10 mouse cellular contexts compared by ENCODE assay signal in the genomic region with DNA sequence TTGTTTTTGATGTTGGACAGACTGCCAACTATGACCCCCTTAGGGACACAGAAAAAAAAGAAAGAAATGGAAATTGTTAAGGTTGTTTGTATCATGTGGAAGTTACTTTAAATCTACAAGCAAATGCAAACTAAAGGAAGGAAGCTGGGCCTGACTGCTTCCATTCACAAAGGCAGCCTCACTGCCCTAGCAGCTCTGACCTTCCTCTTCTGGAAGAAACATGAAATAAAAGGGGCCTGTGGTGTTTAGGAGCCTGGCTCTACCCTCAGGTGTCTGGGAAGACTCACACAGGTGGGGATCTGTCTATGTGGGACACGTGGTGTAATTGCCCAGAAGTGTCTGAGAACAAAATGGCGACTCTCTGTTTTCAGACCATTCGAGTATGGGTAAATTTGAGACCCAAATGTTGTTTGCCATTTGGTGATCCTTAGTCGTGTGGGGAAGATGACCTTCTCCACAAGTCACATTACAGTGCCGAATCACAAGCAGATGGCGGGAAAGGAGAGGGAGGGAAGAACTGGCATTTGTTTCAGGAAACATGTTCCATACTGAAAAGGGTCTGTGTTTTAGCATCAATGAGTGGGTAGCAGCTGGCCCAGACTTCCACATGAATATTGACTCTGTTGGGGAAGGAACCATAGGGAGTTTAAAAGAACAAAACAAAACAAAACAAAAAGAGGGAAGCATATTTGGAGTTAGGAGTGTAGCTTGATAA. TPM values are rescaled to one million over a fixed set of nuclear protein-coding genes. Genes with fewer than 3 reads are reported as not detected.
DNase-seq lines count a peak whose midpoint lies in the region; ATAC-seq lines count a peak whose summit lies in the region.
"Had no signal": no experiment of that assay in that cellular context is flagged by ENCODE, and none has a peak within 500 bp of the region (broad histone marks: within the 10 kb centered on the region; RNA-seq: fewer than 3 reads in every experiment).

No protein-coding gene starts in this region.

- H3K9ac ChIP-seq in forebrain, embryonic 16.5 days (replicated peaks; ENCODE audit: low read depth, low read length) = no peak overlapping the region
- no peak overlapping the region for H3K9ac ChIP-seq in forebrain, embryonic 14.5 days (ENCODE audit: low read length)
- H3K9ac ChIP-seq in heart, embryonic 16.5 days (ENCODE audit: low read length) = 0 out of 2 replicates have a peak overlapping the region, but pooled peaks have one; percentile 47
- H3K9ac ChIP-seq: liver, embryonic 14.5 days had no signal

- no peak overlapping the region for H3K27ac ChIP-seq in forebrain, embryonic 16.5 days (ENCODE audit: low read length)
- no peak overlapping the region for H3K27ac ChIP-seq in forebrain, embryonic 14.5 days (ENCODE audit: low read depth, low read length)
- H3K27ac ChIP-seq in heart, embryonic 16.5 days (ENCODE audit: low read length) = peak overlapping the region; percentile 99
- peak overlapping the region; percentile 99 for H3K27ac ChIP-seq in macrophage
- H3K27ac ChIP-seq: liver, embryonic 14.5 days had no signal

- H3K79me2 ChIP-seq in macrophage (ENCODE audit: inconsistent target) = peaks cover 17% of the 10 kb centered on the region; the same call in 1 of the 2 replicates

- WGBS in forebrain, embryonic 16.5 days = 75% methylated on average over 6 of the region's 6 CpGs
- WGBS in forebrain, embryonic 14.5 days = 79% methylated on average over 6 of the region's 6 CpGs
- WGBS in heart, embryonic 16.5 days = 46% methylated on average over 6 of the region's 6 CpGs
- WGBS in macrophage (ENCODE audit: missing documents) = 58% methylated on average over 6 of the region's 6 CpGs

- no peak overlapping the region for H3K4me3 ChIP-seq in forebrain, embryonic 16.5 days (replicated peaks; ENCODE audit: low read length)
- no peak overlapping the region for H3K4me3 ChIP-seq in forebrain, embryonic 14.5 days (ENCODE audit: low read depth, low read length)
- no peak overlapping the region for H3K4me3 ChIP-seq in heart, embryonic 16.5 days (ENCODE audit: low read length)
- no peak overlapping the region for H3K4me3 ChIP-seq in macrophage (ENCODE audit: inconsistent target)

- H3K4me1 ChIP-seq in forebrain, embryonic 16.5 days (replicated peaks; ENCODE audit: control insufficient read depth, insufficient read depth, low read length) = peaks cover 3% of the 10 kb centered on the region; the same call in 1 of the 2 replicates
- no peaks in the 10 kb centered on the region for H3K4me1 ChIP-seq in forebrain, embryonic 14.5 days (ENCODE audit: control insufficient read depth, insufficient read depth, low read length)
- peaks cover 32% of the 10 kb centered on the region for H3K4me1 ChIP-seq in heart, embryonic 16.5 days (ENCODE audit: control insufficient read depth, insufficient read depth, low read length)

- H3K4me2 ChIP-seq in forebrain, embryonic 16.5 days (ENCODE audit: low read length) = no peak overlapping the region
- H3K4me2 ChIP-seq in forebrain, embryonic 14.5 days (ENCODE audit: low read length) = no peak overlapping the region
- H3K4me2 ChIP-seq in heart, embryonic 16.5 days (ENCODE audit: low read depth, low read length) = peak overlapping the region; percentile 44

- no peak for DNase-seq in forebrain, embryonic 14.5 days (ENCODE audit: low spot score)
- peak; percentile 42 for DNase-seq in layer of hippocampus, adult 11-12 months (ENCODE audit: low spot score)
- no peak for DNase-seq in layer of hippocampus, postnatal 10 days (ENCODE audit: low spot score in 2 of 2)
- DNase-seq in adrenal gland, postnatal 4 days (ENCODE audit: low spot score in 2 of 2) = no peak
- DNase-seq in gastrocnemius, postnatal 4 days (ENCODE audit: low spot score in 2 of 2) = no peak

- no peaks in the 10 kb centered on the region for H3K36me3 ChIP-seq in forebrain, embryonic 16.5 days (ENCODE audit: control insufficient read depth, insufficient read depth)
- peaks cover 4% of the 10 kb centered on the region; the same call in 1 of the 2 replicates for H3K36me3 ChIP-seq in forebrain, embryonic 14.5 days (ENCODE audit: control insufficient read depth, insufficient read depth, low read length)
- peaks cover 11% of the 10 kb centered on the region for H3K36me3 ChIP-seq in heart, embryonic 16.5 days (ENCODE audit: control insufficient read depth, insufficient read depth)
- H3K36me3 ChIP-seq in macrophage (ENCODE audit: inconsistent target) = peaks cover 19% of the 10 kb centered on the region

- no peaks in the 10 kb centered on the region for H3K9me3 ChIP-seq in forebrain, embryonic 16.5 days (ENCODE audit: control insufficient read depth, low read length)
- H3K9me3 ChIP-seq in forebrain, embryonic 14.5 days (replicated peaks; ENCODE audit: control insufficient read depth, low read length) = no peaks in the 10 kb centered on the region
- H3K9me3 ChIP-seq in heart, embryonic 16.5 days (replicated peaks; ENCODE audit: control insufficient read depth, low read length) = no peaks in the 10 kb centered on the region

- peak; percentile 45 for ATAC-seq in forebrain, embryonic 16.5 days
- ATAC-seq in forebrain, embryonic 14.5 days = no peak
- ATAC-seq in heart, embryonic 16.5 days (replicated peaks; ENCODE audit: extremely low read depth, insufficient read depth, low FRiP score) = peak; percentile 28; the same call in 1 of the 2 replicates

- no peaks in the 10 kb centered on the region for H3K27me3 ChIP-seq in forebrain, embryonic 16.5 days (replicated peaks; ENCODE audit: control insufficient read depth, insufficient read depth, low read length)
- H3K27me3 ChIP-seq in forebrain, embryonic 14.5 days (replicated peaks; ENCODE audit: control insufficient read depth, insufficient read depth, low read length) = no peaks in the 10 kb centered on the region
- H3K27me3 ChIP-seq in heart, embryonic 16.5 days (ENCODE audit: control insufficient read depth, insufficient read depth, low read length) = no peaks in the 10 kb centered on the region

RNA-seq across cellular contexts. Expression of gene Naa20, which starts 13.0 kb away (rescaled TPM):
- 127 and 128 TPM in 2 replicates for polyA plus RNA-seq in forebrain, embryonic 16.5 days (2015; fragmentation: Nextera tagmentation; extraction: Ambion mirVana)
- polyA plus RNA-seq in forebrain, embryonic 14.5 days (2014; fragmentation: Nextera tagmentation; extraction: Ambion mirVana) = 147 and 161 TPM in 2 replicates
- total RNA-seq in layer of hippocampus, postnatal 10 days (2021) = 10 to 100 TPM; 62.3 to 69.6 TPM
- 184 and 213 TPM in 2 replicates for polyA plus RNA-seq in heart, embryonic 16.5 days (2015; fragmentation: Nextera tagmentation; extraction: Ambion mirVana)
- 100 to 1,000 TPM in 21 of 26 experiments, 10 to 100 TPM in 5; 43.5 to 281 (median 153) TPM for total RNA-seq in macrophage (2018; cell fraction: chromatin; rRNA removed)
- total RNA-seq in macrophage (2018; cell fraction: cytosol; rRNA removed) = 10 to 100 TPM; 62.8 to 89.3 (median 71.5) TPM
- total RNA-seq in macrophage (2018; cell fraction: nucleus; rRNA removed) = 100 to 1,000 TPM in 15 of 26 experiments, 10 to 100 TPM in 11; 41.0 to 277 (median 102) TPM
- polyA plus RNA-seq in macrophage (2018) = 73.2 to 165 TPM (median 79.1 TPM) in 3 replicates
- 10 to 100 TPM; 73.0 to 77.8 TPM for total RNA-seq in adrenal gland, postnatal 4 days (2021)
- total RNA-seq in gastrocnemius, postnatal 4 days (2021) = 10 to 100 TPM; 65.0 to 72.0 TPM

RNA-seq across cellular contexts. Expression of gene Cfap61, which starts 45.7 kb away (rescaled TPM):
- 1.3 and 3.8 TPM in 2 replicates for polyA plus RNA-seq in forebrain, embryonic 16.5 days (2015; fragmentation: Nextera tagmentation; extraction: Ambion mirVana)
- 2.4 and 2.5 TPM in 2 replicates for polyA plus RNA-seq in forebrain, embryonic 14.5 days (2014; fragmentation: Nextera tagmentation; extraction: Ambion mirVana)
- total RNA-seq in layer of hippocampus, postnatal 10 days (2021) = 1 to 10 TPM; 3.6 to 4.1 TPM
- 0.66 and 0.80 TPM in 2 replicates for polyA plus RNA-seq in heart, embryonic 16.5 days (2015; fragmentation: Nextera tagmentation; extraction: Ambion mirVana)
- 1 to 10 TPM in 1 of 26 experiments, under 1 TPM in 5, not detected in 20; 0.34 to 4.3 (median 0.80) TPM for total RNA-seq in macrophage (2018; cell fraction: chromatin; rRNA removed)
- under 1 TPM in 8 of 26 experiments, not detected in 18; 0.04 to 0.22 (median 0.12) TPM for total RNA-seq in macrophage (2018; cell fraction: cytosol; rRNA removed)
- under 1 TPM in 5 of 26 experiments, not detected in 21; 0.20 to 0.60 (median 0.26) TPM for total RNA-seq in macrophage (2018; cell fraction: nucleus; rRNA removed)
- not detected in 3 replicates for polyA plus RNA-seq in macrophage (2018)
- 10 to 100 TPM; 29.9 to 45.2 TPM for total RNA-seq in adrenal gland, postnatal 4 days (2021)
- not detected for total RNA-seq in gastrocnemius, postnatal 4 days (2021)
- total RNA-seq: gastrocnemius, postnatal 14 days had no signal
- polyA plus RNA-seq: liver, embryonic 14.5 days had no signal

RNA-seq across cellular contexts. Expression of gene Crnkl1, which starts 45.9 kb away (rescaled TPM):
- 33.8 and 34.3 TPM in 2 replicates for polyA plus RNA-seq in forebrain, embryonic 16.5 days (2015; fragmentation: Nextera tagmentation; extraction: Ambion mirVana)
- 34.4 and 36.0 TPM in 2 replicates for polyA plus RNA-seq in forebrain, embryonic 14.5 days (2014; fragmentation: Nextera tagmentation; extraction: Ambion mirVana)
- total RNA-seq in layer of hippocampus, postnatal 10 days (2021) = 10 to 100 TPM; 19.2 to 20.6 TPM
- 17.4 and 20.7 TPM in 2 replicates for polyA plus RNA-seq in heart, embryonic 16.5 days (2015; fragmentation: Nextera tagmentation; extraction: Ambion mirVana)
- 10 to 100 TPM; 19.3 to 58.5 (median 39.1) TPM for total RNA-seq in macrophage (2018; cell fraction: chromatin; rRNA removed)
- total RNA-seq in macrophage (2018; cell fraction: cytosol; rRNA removed) = 10 to 100 TPM; 15.9 to 25.2 (median 19.1) TPM
- 10 to 100 TPM; 18.4 to 42.8 (median 24.8) TPM for total RNA-seq in macrophage (2018; cell fraction: nucleus; rRNA removed)
- polyA plus RNA-seq in macrophage (2018) = 19.4 to 21.5 TPM (median 19.6 TPM) in 3 replicates
- total RNA-seq in adrenal gland, postnatal 4 days (2021) = 10 to 100 TPM; 26.4 to 27.4 TPM
- 10 to 100 TPM; 17.8 to 20.4 TPM for total RNA-seq in gastrocnemius, postnatal 4 days (2021)

Comparison
In these comparisons a context has a peak if more than half of its experiments do, and no peak if none do; other contexts are left out.
1. H3K27ac ChIP-seq: peak in heart, embryonic 16.5 days (single experiment) and macrophage (single experiment); none in forebrain, embryonic 16.5 days (single experiment) and forebrain, embryonic 14.5 days (single experiment).